Mouse (Mus musculus): ENCODE results near the gene Kif3c.

GRCm38 (mm10) chr12:3387891-3388290, 23.0 kb downstream of the Kif3c start:
- no peak for TF ChIP-seq CTCF (IDR thresholded peaks at IDR 0.05; ENCODE audit: low read depth, low read length)
- no peak for TF ChIP-seq POLR2A (IDR thresholded peaks at IDR 0.05; ENCODE audit: insufficient read depth, low read length)

Data from ES-Bruce4 (cell line).